In genomic region chr7:27804297-27805030, GRCm38 (mm10) we compare ENCODE assay signal across 8 mouse cellular contexts. TPM values are rescaled to one million over a fixed set of nuclear protein-coding genes. Genes with fewer than 3 reads are reported as not detected.
DNase-seq lines count a peak whose midpoint lies in the region; ATAC-seq and TF ChIP-seq lines count a peak whose summit lies in the region.

No protein-coding gene starts in this region.

- H3K4me1 ChIP-seq in bone marrow macrophage, adult 2 months (ENCODE audit: control insufficient read depth, insufficient read depth, low read length), result 0 out of 2 replicates have a peak, but pooled peaks cover 5% of the 10 kb centered on the region
- H3K4me1 ChIP-seq in embryonic fibroblast, embryonic 13.5 days (ENCODE audit: control insufficient read depth, insufficient read depth, low read length), result no peaks in the 10 kb centered on the region; the same call in 1 of the 2 replicates
- H3K4me1 ChIP-seq in heart, embryonic 10.5 days, result no peaks in the 10 kb centered on the region
- peaks cover 7% of the 10 kb centered on the region; the same call in 1 of the 2 replicates for H3K4me1 ChIP-seq in kidney, embryonic 15.5 days

- peak; percentile 41; the same call in 1 of the 2 replicates for TF ChIP-seq POLR2A in bone marrow macrophage, adult 2 months (IDR thresholded peaks at IDR 0.05; ENCODE audit: borderline replicate concordance, low read depth, low read length)
- peak; percentile 86 for TF ChIP-seq POLR2A in embryonic fibroblast, embryonic 13.5 days (IDR thresholded peaks at IDR 0.05; ENCODE audit: low read depth, low read length)

- H3K27me3 ChIP-seq in heart, embryonic 10.5 days (ENCODE audit: insufficient read depth, poor library complexity, severe bottlenecking), result no peaks in the 10 kb centered on the region
- H3K27me3 ChIP-seq in kidney, embryonic 15.5 days, result no peaks in the 10 kb centered on the region

- no peak for TF ChIP-seq CTCF in bone marrow macrophage, adult 2 months (IDR thresholded peaks at IDR 0.05; ENCODE audit: low read depth, low read length)
- TF ChIP-seq CTCF in embryonic fibroblast, embryonic 13.5 days (IDR thresholded peaks at IDR 0.05; ENCODE audit: borderline replicate concordance, insufficient read depth, low read length), result no peak

- peak overlapping the region; percentile 94 for H3K4me3 ChIP-seq in bone marrow macrophage, adult 2 months (ENCODE audit: insufficient read depth, low read length)
- peak overlapping the region; percentile 96 for H3K4me3 ChIP-seq in embryonic fibroblast, embryonic 13.5 days (ENCODE audit: insufficient read depth, low read length)
- H3K4me3 ChIP-seq in heart, embryonic 10.5 days, result peak overlapping the region; percentile 74
- H3K4me3 ChIP-seq in kidney, embryonic 15.5 days (replicated peaks), result peak overlapping the region; percentile 57

- DNase-seq in A20 (ENCODE audit: low read depth, low spot score) (peak; percentile 84), liver (peak; percentile 82)
- DNase-seq in heart, embryonic 10.5 days (ENCODE audit: low spot score), result peak; percentile 95
- DNase-seq in spleen, postnatal 4 days (ENCODE audit: low spot score in 2 of 2), result peak; percentile 68 to 83

- peak overlapping the region; percentile 72 for H3K4me2 ChIP-seq in kidney, embryonic 15.5 days

- peak; percentile 95 for ATAC-seq in kidney, embryonic 15.5 days (replicated peaks; ENCODE audit: low FRiP score)
- ATAC-seq in monocyte, adult 5-6 weeks (replicated peaks; ENCODE audit: insufficient number of reproducible peaks, low FRiP score, low TSS enrichment, poor library complexity, severe bottlenecking), result peak; percentile 92

- H3K9me3 ChIP-seq in heart, embryonic 10.5 days, result no peaks in the 10 kb centered on the region
- no peaks in the 10 kb centered on the region for H3K9me3 ChIP-seq in kidney, embryonic 15.5 days (replicated peaks)

- H3K9ac ChIP-seq in kidney, embryonic 15.5 days, result peak overlapping the region; percentile 52

- peaks cover 25% of the 10 kb centered on the region for H3K36me3 ChIP-seq in heart, embryonic 10.5 days
- H3K36me3 ChIP-seq in kidney, embryonic 15.5 days, result peaks cover 22% of the 10 kb centered on the region

- peak overlapping the region; percentile 21; the same call in 1 of the 2 replicates for H3K27ac ChIP-seq in bone marrow macrophage, adult 2 months (ENCODE audit: insufficient read depth, low read depth, low read length)
- peak overlapping the region; percentile 15; the same call in 1 of the 2 replicates for H3K27ac ChIP-seq in embryonic fibroblast, embryonic 13.5 days (ENCODE audit: insufficient read depth, low read length)
- H3K27ac ChIP-seq in heart, embryonic 10.5 days, result peak overlapping the region; percentile 86
- H3K27ac ChIP-seq in kidney, embryonic 15.5 days, result peak overlapping the region; percentile 87

- under 1% methylated on average over 25 of the region's 25 CpGs for WGBS in heart, embryonic 10.5 days
- under 1% methylated on average over 25 of the region's 25 CpGs for WGBS in kidney, embryonic 15.5 days

RNA-seq across cellular contexts. Expression of gene Zfp626, which starts 2.5 kb away (rescaled TPM):
- polyA plus RNA-seq in bone marrow macrophage, adult 2 months (2012; ENCODE audit: insufficient read depth, insufficient read length, missing spikeins), result 8.5 and 9.0 TPM in 2 replicates
- polyA plus RNA-seq in embryonic fibroblast, embryonic 13.5 days (2011; ENCODE audit: insufficient read length, low read depth, missing spikeins), result 8.6 and 10.6 TPM in 2 replicates
- 1.3 and 1.6 TPM in 2 replicates for polyA plus RNA-seq in heart, embryonic 10.5 days (2016; fragmentation: Nextera tagmentation; extraction: Ambion mirVana)
- 2.4 and 2.5 TPM in 2 replicates for polyA plus RNA-seq in kidney, embryonic 15.5 days (2015; fragmentation: Nextera tagmentation; extraction: Ambion mirVana)
- 5.9 to 14.7 TPM (median 14.1 TPM) in 3 replicates for total RNA-seq in monocyte, adult 5-6 weeks (2017)

RNA-seq across cellular contexts. Expression of gene Zfp59, which starts 33.9 kb away (rescaled TPM):
- 2.7 and 3.1 TPM in 2 replicates for polyA plus RNA-seq in bone marrow macrophage, adult 2 months (2012; ENCODE audit: insufficient read depth, insufficient read length, missing spikeins)
- polyA plus RNA-seq in embryonic fibroblast, embryonic 13.5 days (2011; ENCODE audit: insufficient read length, low read depth, missing spikeins), result 3.1 and 4.1 TPM in 2 replicates
- polyA plus RNA-seq in heart, embryonic 10.5 days (2016; fragmentation: Nextera tagmentation; extraction: Ambion mirVana), result 6.9 and 7.4 TPM in 2 replicates
- polyA plus RNA-seq in kidney, embryonic 15.5 days (2015; fragmentation: Nextera tagmentation; extraction: Ambion mirVana), result 8.3 and 8.8 TPM in 2 replicates
- 2.5 to 8.0 TPM (median 5.8 TPM) in 3 replicates for total RNA-seq in monocyte, adult 5-6 weeks (2017)

RNA-seq across cellular contexts. Expression of gene Zfp607a, which starts 52.9 kb away (rescaled TPM):
- 6.5 and 7.8 TPM in 2 replicates for polyA plus RNA-seq in bone marrow macrophage, adult 2 months (2012; ENCODE audit: insufficient read depth, insufficient read length, missing spikeins)
- 3.5 and 3.8 TPM in 2 replicates for polyA plus RNA-seq in embryonic fibroblast, embryonic 13.5 days (2011; ENCODE audit: insufficient read length, low read depth, missing spikeins)
- 4.4 and 4.7 TPM in 2 replicates for polyA plus RNA-seq in heart, embryonic 10.5 days (2016; fragmentation: Nextera tagmentation; extraction: Ambion mirVana)
- polyA plus RNA-seq in kidney, embryonic 15.5 days (2015; fragmentation: Nextera tagmentation; extraction: Ambion mirVana), result 3.9 TPM in 2 replicates
- 9.2 to 22.9 TPM (median 10.5 TPM) in 3 replicates for total RNA-seq in monocyte, adult 5-6 weeks (2017)

Comparison
In these comparisons a context has a peak if more than half of its experiments do, and no peak if none do; other contexts are left out.
1. Peak in every context shown above with its lines: DNase-seq, ATAC-seq, H3K4me3 ChIP-seq and H3K27ac ChIP-seq.
2. H3K27ac ChIP-seq: peak in every context shown above with its lines; median percentile 87 in kidney, embryonic 15.5 days; 86 in heart, embryonic 10.5 days; 21 in bone marrow macrophage, adult 2 months; 15 in embryonic fibroblast, embryonic 13.5 days.